Mouse (Mus musculus): ENCODE measurements around the gene Rad54l2.

GRCm38 (mm10) chr9:106739962-106740361 lies 49.0 kb downstream of the Rad54l2 start:
- TF ChIP-seq CTCF (IDR thresholded peaks at IDR 0.05; ENCODE audit: low read depth, low read length) (no peak), POLR2A (IDR thresholded peaks at IDR 0.05; ENCODE audit: extremely low read depth, insufficient read depth, low read length) (no peak)

All from liver, adult 2 months (tissue).